Mouse (Mus musculus) gastrocnemius, adult 18-20 months (tissue): ENCODE measurements around the gene H2-Eb1. TPM values are rescaled to one million over a fixed set of nuclear protein-coding genes. Genes with fewer than 3 reads are reported as not detected.

Experiments used
- DNase-seq: peaks from one replicate; pipeline ENCODE4 v3.0.0; 2021; ENCODE audit warnings: low spot score
- total RNA-seq, 2 experiments: library from RNA; stranded (reverse); gene quantifications; 2 replicates each; pipeline ENCODE4 v1.2.3; 2021

H2-Eb1 gene
- total RNA-seq, 2 experiments from 2014 or later, result 3.9 to 5.6 TPM

DNA sequence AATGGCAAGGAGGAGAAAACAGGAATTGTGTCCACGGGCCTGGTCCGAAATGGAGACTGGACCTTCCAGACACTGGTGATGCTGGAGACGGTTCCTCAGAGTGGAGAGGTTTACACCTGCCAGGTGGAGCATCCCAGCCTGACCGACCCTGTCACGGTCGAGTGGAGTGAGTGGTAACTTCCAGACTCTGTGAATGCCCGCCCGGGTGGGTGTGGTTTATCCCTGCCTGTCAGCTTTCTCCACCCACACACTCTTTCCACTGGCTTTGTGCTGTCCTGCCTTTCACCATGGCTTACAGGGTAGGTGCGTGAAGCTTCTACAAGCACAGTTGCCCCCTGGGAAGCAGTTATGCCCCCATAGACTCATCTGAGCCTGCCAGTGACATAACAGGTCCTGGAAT is 8.6 kb downstream of the H2-Eb1 start:
- no peak for DNase-seq

DNA sequence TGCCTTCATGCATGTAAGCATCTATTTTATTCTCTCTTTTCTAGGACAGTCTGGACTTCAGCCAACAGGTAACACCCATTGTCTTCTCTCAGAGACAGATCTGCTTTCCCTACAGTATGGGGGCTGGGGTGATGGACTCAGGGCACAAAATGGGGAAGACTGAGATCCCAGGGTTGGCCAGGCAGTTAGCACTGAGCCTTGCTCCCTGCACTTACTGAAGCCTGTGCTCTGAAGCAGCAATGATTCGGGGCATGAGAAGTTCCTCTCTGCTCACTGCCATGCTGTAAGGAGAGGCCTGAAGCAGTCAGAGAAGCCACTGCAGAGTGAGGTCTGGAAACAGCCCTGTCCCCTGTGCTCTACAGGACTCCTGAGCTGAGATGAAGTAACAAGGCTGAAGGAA is 9.8 kb downstream of the H2-Eb1 start:
- no peak for DNase-seq

DNA sequence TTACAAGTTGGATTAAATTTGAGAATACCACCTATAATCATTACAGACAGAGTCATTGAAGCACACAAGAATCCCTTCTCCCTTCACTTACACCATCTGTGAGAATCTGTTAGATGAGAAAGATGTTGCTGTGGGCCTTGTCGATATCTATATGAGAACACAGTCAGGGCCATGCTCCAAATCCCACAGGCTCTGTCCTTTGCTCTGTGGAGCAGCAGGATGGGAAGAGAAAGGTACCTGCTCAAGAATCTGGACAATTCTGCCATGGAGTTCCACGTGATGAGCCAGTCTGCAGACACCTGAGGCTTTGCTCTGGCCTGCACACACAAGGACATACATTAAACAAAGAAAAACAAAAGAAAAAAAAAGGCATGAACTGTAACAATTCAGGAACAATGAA is 11.0 kb downstream of the H2-Eb1 start:
- no peak for DNase-seq

DNA sequence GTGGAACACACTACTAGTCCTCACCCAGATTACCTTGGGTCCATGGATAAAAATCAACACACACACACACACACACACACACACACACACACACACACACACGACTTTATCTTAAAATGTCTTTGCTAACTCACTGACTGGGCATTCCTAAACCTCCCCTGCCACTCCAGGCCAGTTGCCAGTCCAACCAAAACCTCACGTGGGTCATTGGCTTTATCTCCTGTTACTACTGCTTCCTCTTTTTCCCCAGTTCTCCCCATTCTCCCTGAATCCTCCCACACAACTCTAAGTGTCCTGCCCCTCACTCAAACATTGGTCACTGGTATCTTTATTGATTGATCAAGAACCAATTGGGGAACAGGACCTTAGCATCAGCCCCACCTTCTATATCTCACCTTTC is 11.6 kb downstream of the H2-Eb1 start:
- DNase-seq, result no peak

DNA sequence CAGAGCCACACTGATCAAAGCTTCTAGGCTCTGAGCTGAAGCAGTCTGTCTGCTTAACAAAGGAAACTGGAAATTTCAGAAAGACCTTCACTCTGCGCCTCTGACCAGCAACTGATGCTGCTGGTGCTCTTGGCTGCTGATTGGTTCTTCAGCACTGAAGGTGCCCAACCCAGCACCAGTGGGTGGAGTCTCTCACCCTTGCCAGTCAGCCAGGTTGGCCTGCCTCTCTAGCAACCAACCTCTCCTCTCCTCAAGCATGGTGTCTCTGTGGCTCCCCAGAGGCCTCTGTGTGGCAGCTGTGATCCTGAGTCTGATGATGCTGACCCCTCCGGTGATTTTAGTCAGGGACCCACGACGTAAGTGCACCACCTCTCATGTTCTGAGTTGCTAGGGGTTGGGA is 19.8 kb downstream of the H2-Eb1 start, which contains the start of gene H2-Eb2:
H2-Eb2 (plus strand) TSS at position 230 of the 400 bp plus-strand sequence.
- DNase-seq, result no peak

DNA sequence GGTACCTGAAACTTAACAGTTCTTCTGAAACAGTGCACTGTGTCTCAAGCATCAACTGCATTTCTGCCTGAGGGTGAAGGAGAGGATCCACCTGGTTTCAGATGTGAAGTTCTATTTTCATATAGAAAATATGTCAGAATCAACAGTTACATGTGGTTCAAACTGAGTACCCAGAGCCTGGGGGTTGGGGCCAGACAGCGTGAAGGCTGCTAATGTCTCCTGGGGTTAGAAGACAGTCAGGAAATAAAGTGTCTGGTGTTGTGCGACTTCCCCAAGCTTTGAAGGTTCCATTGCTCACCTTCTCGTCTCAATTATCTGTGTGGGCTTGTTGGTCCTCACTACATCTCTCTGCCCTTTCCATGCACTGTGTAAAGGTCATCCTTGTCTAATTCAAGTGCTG is 20.7 kb downstream of the H2-Eb1 start:
- no peak for DNase-seq

DNA sequence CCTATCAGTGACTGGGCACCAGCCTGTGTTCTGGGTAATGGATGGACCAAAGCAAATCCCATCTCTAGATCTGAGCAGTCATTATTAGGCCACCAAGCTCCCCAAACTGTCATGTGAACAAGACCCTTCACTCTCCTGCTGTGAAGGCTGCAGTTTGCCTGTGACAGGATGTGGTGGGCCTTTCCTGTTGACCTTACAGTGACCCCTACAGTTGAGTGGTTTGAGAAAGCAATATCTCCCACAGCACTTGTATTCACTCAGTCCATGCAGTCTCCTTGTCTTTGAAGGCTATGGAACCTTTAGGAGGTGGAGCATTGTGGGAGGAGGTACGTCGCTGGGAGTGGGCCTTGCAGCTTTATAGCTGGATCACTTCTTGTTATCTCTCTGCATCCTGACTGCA is 24.1 kb downstream of the H2-Eb1 start:
- DNase-seq, result no peak

DNA sequence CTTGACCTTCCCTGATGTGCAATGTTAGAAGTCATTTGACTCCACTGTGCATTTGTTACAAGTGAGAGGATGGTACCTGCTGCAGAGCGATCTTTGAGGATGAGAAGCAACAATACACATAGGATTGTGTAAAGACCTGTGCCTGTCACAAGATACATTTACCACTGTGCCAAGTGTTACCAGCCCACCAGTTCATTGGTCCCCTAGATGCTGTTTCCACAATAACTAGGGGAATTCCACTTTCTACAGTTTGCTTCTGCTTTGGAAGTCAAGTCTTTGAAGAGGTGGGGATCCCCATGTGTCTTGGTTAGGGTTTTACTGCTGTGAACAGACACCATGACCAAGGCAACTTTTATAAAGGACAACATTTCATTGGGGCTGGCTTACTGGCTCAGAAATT is 25.5 kb downstream of the H2-Eb1 start:
- DNase-seq, result no peak

DNA sequence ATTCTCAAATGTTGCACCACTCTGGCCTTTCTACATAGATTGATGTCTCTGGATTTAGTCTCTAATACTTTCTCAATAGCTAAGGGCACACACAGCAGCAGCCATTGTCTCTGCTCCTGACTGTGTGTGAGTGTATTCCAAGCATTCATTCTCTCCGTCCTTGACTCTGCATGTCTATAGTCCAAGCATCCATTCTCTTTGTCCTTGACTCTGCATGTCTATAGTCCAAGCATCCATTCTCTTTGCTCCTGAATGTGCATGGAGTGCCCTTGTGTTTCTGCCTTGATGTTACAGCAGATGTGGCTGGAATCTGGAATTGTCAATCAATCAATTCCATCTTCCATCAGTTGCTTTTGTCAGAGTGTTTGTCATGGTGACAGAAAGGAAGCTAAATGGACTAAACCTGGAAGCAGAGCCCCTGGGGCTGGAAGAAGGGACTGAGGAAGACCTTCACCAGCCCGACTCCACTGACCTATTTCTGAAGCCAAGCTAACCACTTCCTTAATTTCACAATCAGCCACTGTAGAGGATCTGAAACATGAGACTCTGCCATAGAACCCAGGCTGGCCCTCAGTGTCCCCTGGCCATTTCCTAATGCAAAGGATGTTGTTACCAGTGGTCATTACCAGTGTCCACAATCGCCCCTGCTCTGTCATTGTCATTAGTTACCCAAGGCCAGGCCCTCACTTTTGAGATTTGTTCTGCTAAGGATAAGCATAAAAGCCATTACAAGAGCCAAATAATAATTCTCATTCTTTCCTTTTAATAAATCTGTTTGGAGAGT is 35.1 kb downstream of the H2-Eb1 start:
- DNase-seq, result no peak

DNA sequence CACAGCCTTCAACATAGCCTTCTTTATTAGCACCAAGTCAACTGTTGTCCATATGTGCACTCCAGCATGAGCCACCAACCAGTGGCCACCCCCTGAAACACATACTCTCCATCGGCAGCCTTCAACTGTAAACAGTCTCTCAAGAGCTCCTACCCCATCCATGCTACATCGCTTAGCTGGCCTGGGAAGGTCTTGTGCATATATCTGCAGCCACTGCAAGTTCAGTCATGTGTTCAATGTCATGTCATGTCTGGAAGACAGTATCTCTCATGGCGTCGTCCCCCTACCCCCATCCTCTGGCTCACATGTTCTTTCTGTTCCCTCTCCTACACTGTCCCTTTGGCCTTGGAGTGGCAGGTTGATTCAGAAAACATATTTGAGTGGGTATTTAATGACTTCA is 39.2 kb downstream of the H2-Eb1 start:
- DNase-seq, result no peak

DNA sequence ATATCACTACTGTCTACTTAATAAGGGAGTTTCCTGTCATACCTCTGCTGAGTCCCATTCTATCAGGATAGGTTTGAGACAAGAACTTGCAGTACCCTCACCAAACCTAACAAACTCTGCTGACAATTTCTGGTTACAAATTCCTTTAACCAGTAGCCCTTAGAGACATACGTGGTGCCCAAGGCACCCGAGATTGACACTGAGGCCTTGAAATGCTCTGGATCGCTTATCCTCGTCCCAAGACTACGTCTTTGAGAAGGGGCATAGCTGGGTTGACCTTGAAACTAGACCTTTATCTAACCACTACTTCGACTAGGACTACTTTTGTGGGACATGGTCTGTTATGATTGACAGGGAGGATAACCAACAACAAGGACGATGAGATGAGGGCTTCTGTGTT is 39.8 kb downstream of the H2-Eb1 start:
- no peak for DNase-seq

DNA sequence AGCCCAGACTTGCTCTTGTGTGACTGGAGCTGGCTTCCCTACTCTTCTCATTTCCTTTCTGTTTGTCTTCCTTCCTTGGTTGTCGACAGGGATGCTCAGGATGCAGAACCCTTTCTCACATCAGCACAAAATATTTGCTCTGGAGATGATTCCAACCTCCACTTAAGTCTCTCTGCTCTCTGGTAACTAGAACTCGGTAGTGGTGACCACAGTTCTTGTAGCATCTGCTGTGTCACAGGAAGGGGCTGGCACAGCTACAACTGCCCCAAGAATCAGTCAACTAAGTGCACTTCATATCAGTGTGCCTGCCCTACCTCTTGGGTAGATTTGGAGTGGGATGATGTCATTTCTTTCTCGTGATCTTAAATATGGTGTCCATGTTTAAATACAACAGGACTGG is 40.4 kb downstream of the H2-Eb1 start:
- DNase-seq, result no peak

DNA sequence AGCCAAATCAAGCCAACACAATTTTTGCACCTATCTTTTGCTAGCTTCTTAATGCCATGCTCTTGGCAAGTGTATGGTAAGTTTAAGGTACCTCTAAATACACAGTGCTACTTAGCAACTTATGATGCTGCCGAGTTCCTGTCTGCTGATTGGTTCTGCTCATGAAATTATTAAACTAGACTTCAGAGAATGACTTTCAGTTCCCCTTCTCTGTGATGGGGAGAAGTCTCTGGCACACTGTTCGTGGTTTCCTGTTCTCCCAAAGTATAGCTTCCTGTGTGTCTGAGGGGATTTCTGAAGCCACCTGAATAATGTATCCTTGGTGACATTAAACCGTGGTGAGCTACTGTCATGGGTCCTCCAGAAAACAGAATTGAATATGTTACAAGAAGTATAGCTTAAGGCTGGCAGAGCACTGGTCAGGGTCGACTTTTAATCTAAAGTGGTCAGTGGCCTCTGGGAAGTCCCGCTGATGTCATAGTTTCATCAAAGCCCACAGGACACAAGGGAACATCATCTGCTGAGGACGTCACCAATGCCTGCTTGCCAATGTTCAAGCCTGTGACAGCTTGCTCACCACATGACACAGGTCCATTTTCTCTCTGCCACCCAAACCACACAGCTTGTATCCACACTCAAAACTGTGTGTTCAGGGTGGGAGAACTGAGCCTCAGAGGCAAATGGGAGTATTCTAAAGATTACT is 42.1 kb downstream of the H2-Eb1 start:
- peak; percentile 36 for DNase-seq

DNA sequence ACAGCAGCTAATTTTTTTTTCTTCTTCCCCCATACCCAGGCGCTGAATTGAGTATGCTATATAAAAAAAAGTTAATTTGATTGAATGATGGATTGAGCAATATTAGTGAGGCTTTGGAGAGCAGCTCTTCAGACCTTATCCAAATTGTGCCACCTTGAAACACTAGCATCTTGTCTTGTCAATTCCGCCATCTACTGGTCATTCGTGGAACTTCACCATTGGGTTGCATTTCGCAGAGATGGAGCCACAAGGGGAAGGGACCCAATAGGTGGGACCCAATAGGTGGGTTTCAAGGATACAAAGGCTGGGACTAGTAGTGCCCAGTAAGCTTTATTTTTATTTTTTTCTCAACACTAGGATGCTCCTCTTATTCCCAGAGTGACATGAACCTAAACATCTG is 43.8 kb downstream of the H2-Eb1 start:
- DNase-seq, result peak; percentile 68

DNA sequence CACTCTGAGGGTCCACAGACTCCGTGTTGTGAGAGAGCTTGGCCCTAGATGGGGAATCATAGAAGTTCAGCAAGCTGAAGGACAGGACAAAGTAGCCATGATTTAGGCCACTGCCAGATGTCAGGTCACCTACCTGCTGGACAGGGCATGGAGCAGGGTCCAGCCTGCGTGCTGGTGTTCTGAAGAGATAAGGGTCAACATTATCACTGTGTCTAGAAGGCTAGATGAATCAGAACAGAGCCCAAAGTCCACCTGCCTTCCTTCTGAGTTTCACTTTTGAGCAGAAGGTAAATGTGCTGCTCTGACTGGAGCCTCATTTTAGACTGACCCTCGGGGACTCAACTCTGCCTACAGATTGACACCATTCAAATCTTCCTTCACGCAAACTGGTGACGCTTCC is 48.9 kb downstream of the H2-Eb1 start, which contains the start of gene Btnl2:
Btnl2 (plus strand) TSS at position 284 of the 400 bp plus-strand sequence.
- DNase-seq, result no peak

DNA sequence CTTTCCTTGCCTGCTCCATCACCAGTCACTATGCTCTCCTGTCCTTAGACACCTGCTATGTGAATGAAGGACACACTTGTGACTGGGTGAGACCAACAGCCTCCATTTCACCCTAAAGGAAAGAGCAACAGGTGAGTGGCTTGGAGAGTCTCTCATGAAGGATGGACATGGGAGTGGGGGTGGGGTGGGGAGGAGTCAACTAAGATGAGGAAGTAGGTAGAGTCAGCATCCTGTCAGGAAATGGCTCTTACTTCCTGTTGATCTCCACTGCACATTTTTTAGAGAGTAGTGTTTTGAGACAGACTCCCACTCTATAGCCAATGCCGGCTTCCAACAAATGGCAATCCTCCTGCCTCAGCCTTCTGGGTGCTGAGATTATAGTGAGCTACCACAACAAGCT is 49.3 kb downstream of the H2-Eb1 start:
- no peak for DNase-seq

DNA sequence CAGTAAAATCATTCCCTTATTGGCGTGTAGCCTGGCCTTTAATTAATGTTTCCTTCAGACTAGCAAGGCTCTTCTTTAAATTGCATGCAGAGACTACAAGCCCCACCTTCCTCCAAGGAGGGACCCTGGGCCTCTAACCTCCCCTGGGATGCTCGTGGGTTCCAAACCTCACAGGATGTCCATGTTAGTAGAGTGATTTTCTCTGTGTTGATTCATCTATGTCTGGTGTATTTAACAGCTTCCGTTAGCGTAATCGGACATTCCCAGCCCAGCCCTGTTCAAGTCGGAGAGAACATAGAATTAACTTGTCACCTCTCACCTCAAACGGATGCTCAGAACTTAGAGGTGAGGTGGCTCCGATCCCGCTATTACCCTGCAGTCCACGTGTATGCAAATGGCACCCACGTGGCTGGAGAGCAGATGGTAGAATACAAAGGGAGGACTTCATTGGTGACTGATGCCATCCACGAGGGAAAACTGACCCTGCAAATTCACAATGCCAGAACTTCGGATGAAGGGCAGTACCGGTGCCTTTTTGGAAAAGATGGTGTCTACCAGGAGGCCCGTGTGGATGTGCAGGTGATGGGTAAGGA is 57.4 kb downstream of the H2-Eb1 start:
- DNase-seq, result no peak

DNA sequence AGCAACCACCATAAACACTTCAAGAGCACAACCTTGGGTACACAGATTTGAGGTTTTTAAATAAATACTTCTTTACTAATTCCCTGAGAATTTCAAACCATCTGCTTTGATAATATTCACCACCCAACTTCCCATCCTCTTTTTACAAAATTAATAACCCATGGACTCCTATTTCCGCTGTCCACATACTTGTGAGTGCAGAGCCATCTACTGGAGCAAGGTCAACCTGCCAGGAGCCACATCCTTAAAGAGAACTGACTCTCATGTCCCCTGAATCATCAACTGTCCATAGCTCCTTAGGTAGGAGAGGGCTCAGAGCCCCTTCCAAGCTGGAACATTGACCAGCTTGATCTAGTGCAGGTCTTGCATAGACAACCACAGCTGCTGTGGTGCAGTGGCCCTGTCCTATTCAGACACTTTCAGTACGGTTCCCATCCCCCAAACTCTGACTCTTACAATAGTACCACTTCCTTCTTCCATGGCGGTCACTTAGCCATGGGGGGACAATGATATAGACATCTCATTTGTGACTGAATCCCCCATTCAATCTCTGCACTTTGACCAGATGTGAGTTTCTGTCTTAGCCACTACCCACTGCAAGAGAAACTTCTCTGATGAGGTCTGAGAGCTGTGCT is 58.1 kb downstream of the H2-Eb1 start:
- DNase-seq, result no peak

DNA sequence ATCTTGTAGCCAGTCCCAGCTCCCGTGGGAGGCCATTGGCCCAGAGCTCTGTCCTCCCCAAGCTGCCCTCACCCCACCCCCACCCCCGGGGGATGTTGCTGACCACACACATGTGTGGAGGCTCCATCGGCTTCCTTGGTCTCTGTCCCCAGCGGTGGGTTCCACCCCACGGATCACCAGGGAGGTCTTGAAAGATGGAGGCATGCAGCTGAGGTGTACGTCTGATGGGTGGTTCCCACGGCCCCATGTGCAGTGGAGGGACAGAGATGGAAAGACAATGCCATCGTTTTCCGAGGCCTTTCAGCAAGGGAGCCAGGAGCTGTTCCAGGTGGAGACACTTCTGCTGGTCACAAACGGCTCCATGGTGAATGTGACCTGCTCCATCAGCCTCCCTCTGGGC is 59.4 kb downstream of the H2-Eb1 start:
- DNase-seq, result no peak
